Mouse (Mus musculus): ENCODE results near the gene Fgfr2. TPM values are rescaled to one million over a fixed set of nuclear protein-coding genes. Genes with fewer than 3 reads are reported as not detected.
A peak's percentile ranks its signal among the peaks of the same experiment; 100 is the strongest.

Fgfr2 gene
- polyA plus RNA-seq, 1 experiment from 2014 or later, result 11.2 TPM

- Histone ChIP-seq H3K9me3 (ENCODE audit: low read length) (no peaks in the 10 kb centered on the region), H3K4me1 (ENCODE audit: insufficient read depth) (no peaks in the 10 kb centered on the region), H3K27me3 (ENCODE audit: insufficient read depth, low read length) (peaks cover 12% of the 10 kb centered on the region; the same call in 1 of the 2 replicates), H3K4me3 (ENCODE audit: low read depth, low read length) (no peak overlapping the region), H3K9ac (replicated peaks) (no peak overlapping the region), H3K4me2 (ENCODE audit: low read depth, low read length) (no peak overlapping the region), H3K27ac (ENCODE audit: low read depth) (no peak overlapping the region), H3K36me3 (replicated peaks; ENCODE audit: insufficient read depth, low read length) (no peaks in the 10 kb centered on the region)
- TF ChIP-seq CTCF (IDR thresholded peaks at IDR 0.05; ENCODE audit: low read depth) (no peak), EP300 (IDR thresholded peaks at IDR 0.05; ENCODE audit: low read depth) (no peak)
- DNase-seq, result no peak
- WGBS (ENCODE audit: insufficient replicate concordance), result 23% methylated on average over 12 of the region's 12 CpGs
- ATAC-seq, result no peak
Observed at GRCm38 (mm10) chr7:131597779-131598482, 1525.2 kb downstream of the Fgfr2 start.

- DNase-seq (no peak), ATAC-seq (no peak)
- WGBS (ENCODE audit: insufficient replicate concordance), result 83% methylated on average over 5 of the region's 5 CpGs
Observed at GRCm38 (mm10) chr7:131585551-131585950, 1537.6 kb downstream of the Fgfr2 start.

GRCm38 (mm10) chr7:131582178-131582577, 1541.0 kb downstream of the Fgfr2 start:
- H3K27me3 ChIP-seq (ENCODE audit: insufficient read depth, low read length), result no peaks in the 10 kb centered on the region
- TF ChIP-seq CTCF (IDR thresholded peaks at IDR 0.05; ENCODE audit: low read depth), result no peak
- TF ChIP-seq EP300 (IDR thresholded peaks at IDR 0.05; ENCODE audit: low read depth), result no peak
- H3K27ac ChIP-seq (ENCODE audit: low read depth), result no peak overlapping the region
- H3K4me3 ChIP-seq (ENCODE audit: low read depth, low read length), result no peak overlapping the region
- DNase-seq (no peak), ATAC-seq (no peak)
- H3K4me2 ChIP-seq (ENCODE audit: low read depth, low read length), result no peak overlapping the region
- H3K9ac ChIP-seq (replicated peaks), result no peak overlapping the region
- no peaks in the 10 kb centered on the region for H3K4me1 ChIP-seq (ENCODE audit: insufficient read depth)
- no peaks in the 10 kb centered on the region for H3K9me3 ChIP-seq (ENCODE audit: low read length)
- 70% methylated on average over 9 of the region's 9 CpGs for WGBS (ENCODE audit: insufficient replicate concordance)
- H3K36me3 ChIP-seq (replicated peaks; ENCODE audit: insufficient read depth, low read length), result no peaks in the 10 kb centered on the region

More at GRCm38 (mm10) chr7:131585551-131585950, 1537.6 kb downstream of the Fgfr2 start:
- Histone ChIP-seq H3K4me2 (ENCODE audit: low read depth, low read length) (no peak overlapping the region), H3K4me1 (ENCODE audit: insufficient read depth) (no peaks in the 10 kb centered on the region), H3K9me3 (ENCODE audit: low read length) (no peaks in the 10 kb centered on the region), H3K9ac (replicated peaks) (no peak overlapping the region), H3K36me3 (replicated peaks; ENCODE audit: insufficient read depth, low read length) (no peaks in the 10 kb centered on the region), H3K27ac (ENCODE audit: low read depth) (no peak overlapping the region), H3K27me3 (ENCODE audit: insufficient read depth, low read length) (no peaks in the 10 kb centered on the region), H3K4me3 (ENCODE audit: low read depth, low read length) (no peak overlapping the region)
- TF ChIP-seq CTCF (IDR thresholded peaks at IDR 0.05; ENCODE audit: low read depth), result no peak
- TF ChIP-seq EP300 (IDR thresholded peaks at IDR 0.05; ENCODE audit: low read depth), result no peak

GRCm38 (mm10) chr7:131575246-131575645, 1547.9 kb downstream of the Fgfr2 start:
- H3K4me2 ChIP-seq (ENCODE audit: low read depth, low read length), result no peak overlapping the region
- no peak overlapping the region for H3K4me3 ChIP-seq (ENCODE audit: low read depth, low read length)
- H3K9ac ChIP-seq (replicated peaks), result no peak overlapping the region
- no peaks in the 10 kb centered on the region for H3K4me1 ChIP-seq (ENCODE audit: insufficient read depth)
- TF ChIP-seq EP300 (IDR thresholded peaks at IDR 0.05; ENCODE audit: low read depth), result no peak
- TF ChIP-seq CTCF (IDR thresholded peaks at IDR 0.05; ENCODE audit: low read depth), result no peak
- WGBS (ENCODE audit: insufficient replicate concordance), result 81% methylated on average over 6 of the region's 6 CpGs
- H3K27me3 ChIP-seq (ENCODE audit: insufficient read depth, low read length), result no peaks in the 10 kb centered on the region
- DNase-seq, result no peak
- no peak for ATAC-seq
- peaks cover 34% of the 10 kb centered on the region for H3K36me3 ChIP-seq (replicated peaks; ENCODE audit: insufficient read depth, low read length)
- no peaks in the 10 kb centered on the region for H3K9me3 ChIP-seq (ENCODE audit: low read length)
- H3K27ac ChIP-seq (ENCODE audit: low read depth), result no peak overlapping the region

GRCm38 (mm10) chr7:131560697-131561042, 1562.5 kb downstream of the Fgfr2 start:
- under 1% methylated on average over 14 of the region's 14 CpGs for WGBS (ENCODE audit: insufficient replicate concordance)
- Histone ChIP-seq H3K36me3 (replicated peaks; ENCODE audit: insufficient read depth, low read length) (peaks cover 37% of the 10 kb centered on the region), H3K4me3 (ENCODE audit: low read depth, low read length) (peak overlapping the region; percentile 82)

GRCm38 (mm10) chr7:131559986-131560696, 1563.0 kb downstream of the Fgfr2 start, which contains the start of gene Bub3:
TSS of gene Bub3 (plus strand) at chr7:131560222.
- Histone ChIP-seq H3K36me3 (replicated peaks; ENCODE audit: insufficient read depth, low read length) (peaks cover 33% of the 10 kb centered on the region), H3K9ac (replicated peaks) (peak within 1 kb of the TSS; percentile 83), H3K4me3 (ENCODE audit: low read depth, low read length) (peak within 1 kb of the TSS; percentile 82), H3K27me3 (ENCODE audit: insufficient read depth, low read length) (peaks cover 45% of the 10 kb centered on the region), H3K4me2 (ENCODE audit: low read depth, low read length) (peak within 1 kb of the TSS; percentile 72), H3K9me3 (ENCODE audit: low read length) (no peaks in the 10 kb centered on the region), H3K4me1 (ENCODE audit: insufficient read depth) (peaks cover 18% of the 10 kb centered on the region), H3K27ac (ENCODE audit: low read depth) (peak within 1 kb of the TSS; percentile 89)
- TF ChIP-seq CTCF (IDR thresholded peaks at IDR 0.05; ENCODE audit: low read depth) (no peak), EP300 (IDR thresholded peaks at IDR 0.05; ENCODE audit: low read depth) (no peak)
- 0% methylated on average over 47 of the region's 51 CpGs for WGBS (ENCODE audit: insufficient replicate concordance)
- DNase-seq (peak; percentile 91), ATAC-seq (peak; percentile 93)

More at GRCm38 (mm10) chr7:131560697-131561042, 1562.5 kb downstream of the Fgfr2 start:
- H3K27me3 ChIP-seq (ENCODE audit: insufficient read depth, low read length), result peaks cover 39% of the 10 kb centered on the region
- H3K4me1 ChIP-seq (ENCODE audit: insufficient read depth), result peaks cover 16% of the 10 kb centered on the region
- peak overlapping the region; percentile 72 for H3K4me2 ChIP-seq (ENCODE audit: low read depth, low read length)
- peak; percentile 55 for ATAC-seq
- DNase-seq, result no peak
- H3K27ac ChIP-seq (ENCODE audit: low read depth), result peak overlapping the region; percentile 89
- H3K9me3 ChIP-seq (ENCODE audit: low read length), result no peaks in the 10 kb centered on the region
- TF ChIP-seq EP300 (IDR thresholded peaks at IDR 0.05; ENCODE audit: low read depth) (no peak), CTCF (IDR thresholded peaks at IDR 0.05; ENCODE audit: low read depth) (no peak)
- H3K9ac ChIP-seq (replicated peaks), result peak overlapping the region; percentile 83

Data from liver, postnatal 0 days (tissue).